ENCODE assay signal across 8 mouse cellular contexts in genomic region chr2:174673592-174674286, GRCm38 (mm10). TPM values are rescaled to one million over a fixed set of nuclear protein-coding genes. Genes with fewer than 3 reads are reported as not detected.
DNase-seq lines count a peak whose midpoint lies in the region; ATAC-seq and TF ChIP-seq lines count a peak whose summit lies in the region.

No protein-coding gene starts in this region.

- H3K4me3 ChIP-seq in CH12.LX (replicated peaks in 1 of 3; ENCODE audit: low read depth in 2 of 3, low read length in 2 of 3, poor library complexity in 1 of 3) = no peak overlapping the region
- peak overlapping the region; percentile 41 for H3K4me3 ChIP-seq in forebrain, embryonic 12.5 days (replicated peaks)
- peak overlapping the region; percentile 54 for H3K4me3 ChIP-seq in heart, postnatal 0 days (ENCODE audit: low read depth, low read length)
- peak overlapping the region; percentile 57 for H3K4me3 ChIP-seq in liver, embryonic 16.5 days (ENCODE audit: low read depth, low read length)
- H3K4me3 ChIP-seq in neural tube, embryonic 12.5 days = peak overlapping the region; percentile 40
- peak overlapping the region; percentile 45 for H3K4me3 ChIP-seq in stomach, postnatal 0 days (ENCODE audit: low read depth, low read length)

- peak overlapping the region; percentile 51 for H3K4me2 ChIP-seq in CH12.LX (ENCODE audit: insufficient read depth, low read depth, poor library complexity, severe bottlenecking)
- H3K4me2 ChIP-seq in forebrain, embryonic 12.5 days = peak overlapping the region; percentile 78
- H3K4me2 ChIP-seq in heart, postnatal 0 days (ENCODE audit: low read depth, low read length) = peak overlapping the region; percentile 97
- H3K4me2 ChIP-seq in liver, embryonic 16.5 days (ENCODE audit: low read depth, low read length) = peak overlapping the region; percentile 74
- peak overlapping the region; percentile 82 for H3K4me2 ChIP-seq in neural tube, embryonic 12.5 days (replicated peaks)
- H3K4me2 ChIP-seq in stomach, postnatal 0 days (replicated peaks; ENCODE audit: low read depth) = peak overlapping the region; percentile 95

- no peaks in the 10 kb centered on the region for H3K79me2 ChIP-seq in CH12.LX (replicated peaks; ENCODE audit: control insufficient read depth, extremely low read depth, insufficient read depth, poor library complexity, severe bottlenecking)

- dilution Hi-C loops in CH12.LX (cut with MboI; ENCODE audit: extremely low pct_ligation_motif_present, extremely low pct_unique_long_range_greater_than_20kb, low sequenced_read_pairs) = no loop called here

- in situ Hi-C loops in CH12.LX (cut with MboI; ENCODE audit: low pct_ligation_motif_present, low pct_unique_long_range_greater_than_20kb, low sequenced_read_pairs) = no loop called here

- DNase-seq in CH12.LX (ENCODE audit: extremely low read depth) = peak; percentile 67
- peak; percentile 69 for DNase-seq in c-Kit-positive CD71-positive TER-119-positive erythroid progenitor cells, embryonic 14.5 days (ENCODE audit: low spot score)
- DNase-seq in heart, postnatal 0 days (ENCODE audit: low spot score) = peak; percentile 84
- peak; percentile 95 for DNase-seq in kidney, postnatal 4 days
- peak; percentile 94 for DNase-seq in stomach, postnatal 0 days (ENCODE audit: low spot score)

- under 1% methylated on average over 25 of the region's 25 CpGs for WGBS in forebrain, embryonic 12.5 days
- WGBS in heart, postnatal 0 days = under 1% methylated on average over 25 of the region's 25 CpGs
- WGBS in liver, embryonic 16.5 days (ENCODE audit: insufficient replicate concordance) = under 1% methylated on average over 25 of the region's 25 CpGs
- under 1% methylated on average over 25 of the region's 25 CpGs for WGBS in neural tube, embryonic 12.5 days
- whole genome bisulfite sequencing in stomach, postnatal 0 days = under 1% methylated on average over 25 of the region's 25 CpGs

- no peak overlapping the region for H3K9ac ChIP-seq in CH12.LX (ENCODE audit: insufficient read depth, low read depth)
- peak overlapping the region; percentile 62 for H3K9ac ChIP-seq in forebrain, embryonic 12.5 days
- H3K9ac ChIP-seq in heart, postnatal 0 days (replicated peaks; ENCODE audit: low read depth, low read length) = peak overlapping the region; percentile 59
- H3K9ac ChIP-seq in liver, embryonic 16.5 days (ENCODE audit: low read depth, low read length) = peak overlapping the region; percentile 29
- peak overlapping the region; percentile 52 for H3K9ac ChIP-seq in neural tube, embryonic 12.5 days
- H3K9ac ChIP-seq in stomach, postnatal 0 days (ENCODE audit: low read length) = peak overlapping the region; percentile 59

- no peak for TF ChIP-seq EP300 in CH12.LX (IDR thresholded peaks at IDR 0.05; ENCODE audit: low read length)
- TF ChIP-seq EP300 in heart, postnatal 0 days (IDR thresholded peaks at IDR 0.05; ENCODE audit: low read depth) = no peak
- no peak for TF ChIP-seq EP300 in stomach, postnatal 0 days (optimal IDR thresholded peaks at IDR 0.05)

- no peak overlapping the region for H3K27ac ChIP-seq in CH12.LX (ENCODE audit: insufficient read depth, low read depth)
- H3K27ac ChIP-seq in forebrain, embryonic 12.5 days = peak overlapping the region; percentile 42
- peak overlapping the region; percentile 64 for H3K27ac ChIP-seq in heart, postnatal 0 days (ENCODE audit: low read depth)
- no peak overlapping the region for H3K27ac ChIP-seq in liver, embryonic 16.5 days (ENCODE audit: low read length)
- H3K27ac ChIP-seq in neural tube, embryonic 12.5 days = no peak overlapping the region
- peak overlapping the region; percentile 58; the same call in 1 of the 2 replicates for H3K27ac ChIP-seq in stomach, postnatal 0 days (replicated peaks)

- no peak for TF ChIP-seq POLR2A in CH12.LX (IDR thresholded peaks at IDR 0.05; ENCODE audit: low read depth, low read length)

- H3K27me3 ChIP-seq in CH12.LX (replicated peaks) = no peaks in the 10 kb centered on the region
- peaks cover 40% of the 10 kb centered on the region for H3K27me3 ChIP-seq in forebrain, embryonic 12.5 days
- H3K27me3 ChIP-seq in heart, postnatal 0 days (ENCODE audit: control insufficient read depth, insufficient read depth, low read length) = no peaks in the 10 kb centered on the region; the same call in 1 of the 2 replicates
- peaks cover 12% of the 10 kb centered on the region for H3K27me3 ChIP-seq in liver, embryonic 16.5 days (ENCODE audit: control insufficient read depth, insufficient read depth, low read depth, low read length)
- H3K27me3 ChIP-seq in neural tube, embryonic 12.5 days (replicated peaks) = no peaks in the 10 kb centered on the region
- no peaks in the 10 kb centered on the region for H3K27me3 ChIP-seq in stomach, postnatal 0 days (ENCODE audit: control insufficient read depth, insufficient read depth, low read length)

- peak; percentile 49 to 86; a peak in 3 of 4 replicates for TF ChIP-seq CTCF in CH12.LX (conservative IDR thresholded peaks at IDR 0.05 in 1 of 2, IDR thresholded peaks at IDR 0.05 in 1 of 2; ENCODE audit: low read depth in 2 of 2, low read length in 2 of 2)
- TF ChIP-seq CTCF in heart, postnatal 0 days (IDR thresholded peaks at IDR 0.05; ENCODE audit: low read depth) = peak; percentile 74
- peak; percentile 85 for TF ChIP-seq CTCF in stomach, postnatal 0 days (IDR thresholded peaks at IDR 0.05; ENCODE audit: low read depth)

- H3K4me1 ChIP-seq in CH12.LX (ENCODE audit: control insufficient read depth in 1 of 2, insufficient read depth in 2 of 2) = no peaks in the 10 kb centered on the region
- peaks cover 17% of the 10 kb centered on the region for H3K4me1 ChIP-seq in forebrain, embryonic 12.5 days
- peaks cover 11% of the 10 kb centered on the region; the same call in 1 of the 2 replicates for H3K4me1 ChIP-seq in heart, postnatal 0 days (ENCODE audit: control insufficient read depth, insufficient read depth)
- H3K4me1 ChIP-seq in liver, embryonic 16.5 days (ENCODE audit: control insufficient read depth, low read depth, low read length) = peaks cover 3% of the 10 kb centered on the region; the same call in 1 of the 2 replicates
- H3K4me1 ChIP-seq in neural tube, embryonic 12.5 days = peaks cover 11% of the 10 kb centered on the region
- no peaks in the 10 kb centered on the region for H3K4me1 ChIP-seq in stomach, postnatal 0 days (replicated peaks; ENCODE audit: control insufficient read depth, insufficient read depth)

- H3K36me3 ChIP-seq in CH12.LX (replicated peaks in 1 of 2; ENCODE audit: control insufficient read depth in 1 of 2, insufficient read depth in 1 of 2, low read length in 1 of 2) = peaks cover 0 to 8% of the 10 kb centered on the region in 2 experiments
- no peaks in the 10 kb centered on the region for H3K36me3 ChIP-seq in forebrain, embryonic 12.5 days (replicated peaks)
- H3K36me3 ChIP-seq in heart, postnatal 0 days (replicated peaks; ENCODE audit: control insufficient read depth, insufficient read depth, low read length) = no peaks in the 10 kb centered on the region
- no peaks in the 10 kb centered on the region for H3K36me3 ChIP-seq in liver, embryonic 16.5 days (ENCODE audit: control insufficient read depth, insufficient read depth)
- H3K36me3 ChIP-seq in neural tube, embryonic 12.5 days = no peaks in the 10 kb centered on the region
- H3K36me3 ChIP-seq in stomach, postnatal 0 days (ENCODE audit: control insufficient read depth, insufficient read depth, low read length) = no peaks in the 10 kb centered on the region

- ATAC-seq in forebrain, embryonic 12.5 days (ENCODE audit: low FRiP score) = peak; percentile 85
- peak; percentile 59 for ATAC-seq in heart, postnatal 0 days (ENCODE audit: insufficient read depth, low read depth)
- ATAC-seq in liver, embryonic 16.5 days (ENCODE audit: low read depth) = peak; percentile 42
- peak; percentile 84 for ATAC-seq in neural tube, embryonic 12.5 days (ENCODE audit: low FRiP score, low read depth)
- peak; percentile 67 for ATAC-seq in stomach, postnatal 0 days (ENCODE audit: low FRiP score, low TSS enrichment)

- H3K9me3 ChIP-seq in CH12.LX (replicated peaks; ENCODE audit: low read length) = no peaks in the 10 kb centered on the region
- H3K9me3 ChIP-seq in forebrain, embryonic 12.5 days = no peaks in the 10 kb centered on the region
- H3K9me3 ChIP-seq in heart, postnatal 0 days (replicated peaks; ENCODE audit: control insufficient read depth, low read length) = no peaks in the 10 kb centered on the region
- no peaks in the 10 kb centered on the region for H3K9me3 ChIP-seq in liver, embryonic 16.5 days (replicated peaks; ENCODE audit: control insufficient read depth, low read length)
- H3K9me3 ChIP-seq in neural tube, embryonic 12.5 days = no peaks in the 10 kb centered on the region
- no peaks in the 10 kb centered on the region for H3K9me3 ChIP-seq in stomach, postnatal 0 days (ENCODE audit: control insufficient read depth, low read length)

- peak; percentile 80 for TF ChIP-seq RAD21 in CH12.LX (IDR thresholded peaks at IDR 0.05; ENCODE audit: low read depth, low read length)

TF ChIP-seq in CH12.LX, 34 proteins besides CTCF, POLR2A, EP300 and RAD21:
- TF ChIP-seq CHD2 (IDR thresholded peaks at IDR 0.05; ENCODE audit: low read length) = no peak
- peak; percentile 43 for TF ChIP-seq ZC3H11A (IDR thresholded peaks at IDR 0.05; ENCODE audit: low read depth, low read length)
- TF ChIP-seq SMC3 (IDR thresholded peaks at IDR 0.05; ENCODE audit: low read depth, low read length) = peak; percentile 71
- TF ChIP-seq E2F4 (IDR thresholded peaks at IDR 0.05; ENCODE audit: insufficient replicate concordance, low read depth, low read length) = no peak
- TF ChIP-seq ZMIZ1 (IDR thresholded peaks at IDR 0.05; ENCODE audit: low read depth, low read length) = no peak
- no peak for TF ChIP-seq MAX (IDR thresholded peaks at IDR 0.05; ENCODE audit: low read length)
- TF ChIP-seq ZNF384 (IDR thresholded peaks at IDR 0.05; ENCODE audit: low read depth, low read length) = peak; percentile 94
- TF ChIP-seq MYC (IDR thresholded peaks at IDR 0.05; ENCODE audit: low read depth, low read length) = no peak

RNA-seq across cellular contexts. Expression of gene Zfp831, which starts 30.4 kb away (rescaled TPM):
- total RNA-seq in CH12.LX (2012; rRNA removed) (0.59 TPM in 2 replicates), CH12.LX (2014; rRNA removed) (0.48 and 0.58 TPM in 2 replicates)
- 0.91 and 0.99 TPM in 2 replicates for polyA plus RNA-seq in CH12.LX (2012; ENCODE audit: insufficient read length, low read depth)
- not detected in 2 replicates for polyA plus RNA-seq in forebrain, embryonic 12.5 days (2016; fragmentation: Nextera tagmentation; extraction: Ambion mirVana)
- total RNA-seq in heart, postnatal 0 days (2014; rRNA removed; ENCODE audit: low replicate concordance) = 0.19 TPM in 1 of 2 replicates, not detected in the other
- polyA plus RNA-seq in heart, postnatal 0 days (2015; fragmentation: Nextera tagmentation; extraction: Ambion mirVana) = 0.01 TPM in 2 replicates
- polyA plus RNA-seq in liver, embryonic 16.5 days (2015; fragmentation: Nextera tagmentation; extraction: Ambion mirVana) = 0.06 and 0.07 TPM in 2 replicates
- not detected in 2 replicates for polyA plus RNA-seq in neural tube, embryonic 12.5 days (2016; fragmentation: Nextera tagmentation; extraction: Ambion mirVana)
- polyA plus RNA-seq in stomach, postnatal 0 days (2015; fragmentation: Nextera tagmentation; extraction: Ambion mirVana) = 0.01 TPM in 1 of 2 replicates, not detected in the other

Comparison
In these comparisons a context has a peak if more than half of its experiments do, and no peak if none do; other contexts are left out.
1. H3K27ac ChIP-seq: peak in forebrain, embryonic 12.5 days (single experiment), heart, postnatal 0 days (single experiment) and stomach, postnatal 0 days (single experiment); none in CH12.LX (single experiment), liver, embryonic 16.5 days (single experiment) and neural tube, embryonic 12.5 days (single experiment).
2. H3K4me3 ChIP-seq: peak in forebrain, embryonic 12.5 days (single experiment), heart, postnatal 0 days (single experiment), liver, embryonic 16.5 days (single experiment), neural tube, embryonic 12.5 days (single experiment) and stomach, postnatal 0 days (single experiment); none in CH12.LX (0 of 3).
3. Peak in every context shown above with its lines, with median percentiles within 50 percentile points of each other: DNase-seq, H3K4me2 ChIP-seq, CTCF ChIP-seq and ATAC-seq.